In genomic region chr13:28720639-28721239, GRCm38 (mm10) we compare ENCODE assay signal across 9 mouse cellular contexts.
A peak's percentile ranks its signal among the peaks of the same experiment; 100 is the strongest.
DNase-seq lines count a peak whose midpoint lies in the region; TF ChIP-seq lines count a peak whose summit lies in the region.
"Had no signal": no experiment of that assay in that cellular context is flagged by ENCODE, and none has a peak within 500 bp of the region (broad histone marks: within the 10 kb centered on the region; RNA-seq: fewer than 3 reads in every experiment).

No protein-coding gene starts in this region.

- peak; percentile 48 for DNase-seq in gastrocnemius, adult 2 months
- no peak for DNase-seq in gastrocnemius, postnatal 36 days
- no peak for DNase-seq in embryonic facial prominence, embryonic 10.5 days (ENCODE audit: low spot score)
- DNase-seq in heart, embryonic 10.5 days (ENCODE audit: low spot score), result no peak
- peak; percentile 12 to 15 for DNase-seq in layer of hippocampus, postnatal 36 days
- DNase-seq in naive thymus-derived CD4-positive, alpha-beta T cell, adult 2 months (ENCODE audit: low read depth), result peak; percentile 25
- no peak for DNase-seq in adrenal gland, adult 18-20 months (ENCODE audit: low spot score in 2 of 2)
- DNase-seq in adipocyte (ENCODE audit: low spot score), result no peak

- intact Hi-C loops in gastrocnemius, adult 2 months (cut with DNase I), result loop anchor here (5.0 kb wide), 1 partner anchor 37 kb away; no protein-coding TSS in a partner anchor
- intact Hi-C loops in gastrocnemius, postnatal 36 days (cut with DNase I), result no loop called here

- peak overlapping the region; percentile 60 for H3K27ac ChIP-seq in gastrocnemius, adult 2 months
- H3K27ac ChIP-seq in embryonic facial prominence, embryonic 10.5 days (replicated peaks), result peak overlapping the region; percentile 77
- H3K27ac ChIP-seq in heart, embryonic 10.5 days, result peak overlapping the region; percentile 62

- H3K4me1 ChIP-seq in embryonic facial prominence, embryonic 10.5 days, result peaks cover 59% of the 10 kb centered on the region
- peaks cover 34% of the 10 kb centered on the region for H3K4me1 ChIP-seq in heart, embryonic 10.5 days

- H3K36me3 ChIP-seq in embryonic facial prominence, embryonic 10.5 days (replicated peaks), result no peaks in the 10 kb centered on the region
- H3K36me3 ChIP-seq in heart, embryonic 10.5 days, result no peaks in the 10 kb centered on the region

- no peaks in the 10 kb centered on the region for H3K9me3 ChIP-seq in embryonic facial prominence, embryonic 10.5 days
- no peaks in the 10 kb centered on the region for H3K9me3 ChIP-seq in heart, embryonic 10.5 days
- H3K9me3 ChIP-seq: megakaryocyte, embryonic 14.5 days had no signal

- TF ChIP-seq CTCF in gastrocnemius, adult 2 months (IDR thresholded peaks at IDR 0.05), result no peak

- 44% methylated on average over 11 of the region's 11 CpGs for WGBS in embryonic facial prominence, embryonic 10.5 days
- 30% methylated on average over 11 of the region's 11 CpGs for WGBS in heart, embryonic 10.5 days

- H3K27me3 ChIP-seq in embryonic facial prominence, embryonic 10.5 days (replicated peaks; ENCODE audit: low read depth, poor library complexity, severe bottlenecking), result no peaks in the 10 kb centered on the region
- no peaks in the 10 kb centered on the region for H3K27me3 ChIP-seq in heart, embryonic 10.5 days (ENCODE audit: insufficient read depth, poor library complexity, severe bottlenecking)
- H3K27me3 ChIP-seq: megakaryocyte, embryonic 14.5 days had no signal

- peak overlapping the region; percentile 47 for H3K4me3 ChIP-seq in gastrocnemius, adult 2 months
- 0 out of 2 replicates have a peak overlapping the region, but pooled peaks have one; percentile 4 for H3K4me3 ChIP-seq in embryonic facial prominence, embryonic 10.5 days
- peak overlapping the region; percentile 36; the same call in 1 of the 2 replicates for H3K4me3 ChIP-seq in heart, embryonic 10.5 days
- H3K4me3 ChIP-seq: megakaryocyte, embryonic 14.5 days had no signal

Comparison
In these comparisons a context has a peak if more than half of its experiments do, and no peak if none do; other contexts are left out.
1. DNase-seq: peak in gastrocnemius, adult 2 months (single experiment), layer of hippocampus, postnatal 36 days (2 of 2) and naive thymus-derived CD4-positive, alpha-beta T cell, adult 2 months (single experiment); none in gastrocnemius, postnatal 36 days (0 of 2), embryonic facial prominence, embryonic 10.5 days (single experiment), heart, embryonic 10.5 days (single experiment), adrenal gland, adult 18-20 months (0 of 2) and adipocyte (single experiment).
2. Peak in every context shown above with its lines, with median percentiles within 50 percentile points of each other: H3K27ac ChIP-seq and H3K4me3 ChIP-seq.